Comparison of ENCODE assay signal across 19 mouse cellular contexts in the genomic region with DNA sequence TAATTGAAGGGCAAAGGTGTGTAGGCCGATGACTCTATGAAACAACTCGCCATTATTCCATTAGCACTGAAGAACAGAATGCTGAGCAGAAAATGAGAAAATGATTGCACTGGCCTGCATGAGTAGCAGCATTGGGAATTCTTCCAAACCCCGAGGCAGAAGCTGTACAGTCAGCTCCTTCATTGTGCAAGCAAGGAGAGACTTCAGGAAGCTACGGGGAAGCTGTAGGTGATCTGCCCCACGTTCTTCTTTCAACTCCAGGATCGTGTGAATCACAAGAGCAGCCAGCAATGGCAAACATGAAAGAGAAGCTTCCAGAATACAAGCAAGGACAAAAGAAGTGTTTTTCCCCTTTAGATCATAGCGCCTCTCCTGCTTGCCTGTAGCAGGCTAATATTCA.
DNase-seq lines count a peak whose midpoint lies in the region; ATAC-seq and TF ChIP-seq lines count a peak whose summit lies in the region.
"Had no signal": no experiment of that assay in that cellular context is flagged by ENCODE, and none has a peak within 500 bp of the region (broad histone marks: within the 10 kb centered on the region; RNA-seq: fewer than 3 reads in every experiment).

No protein-coding gene starts in this region.

- peak; percentile 17 for DNase-seq in cerebellum, adult 9-11 months
- no peak for DNase-seq in cerebellum, adult 11-12 months
- DNase-seq in kidney, adult 2 months: no peak
- DNase-seq in kidney, postnatal 25 days: no peak
- peak; percentile 40 for DNase-seq in adipocyte (ENCODE audit: low spot score)
- no peak for DNase-seq in MN1 (ENCODE audit: low spot score)
- DNase-seq: adrenal gland, adult 8-10 months; gastrocnemius, postnatal 14 days; heart, adult 18-20 months; heart, postnatal 10 days; kidney, adult 11 months; lung, postnatal 4 days; midbrain, embryonic 14.5 days; right cerebral cortex, postnatal 14 days; spleen, adult 18-20 months had no signal

- peak overlapping the region; percentile 32; the same call in 1 of the 2 replicates for H3K27ac ChIP-seq in kidney, adult 2 months (ENCODE audit: insufficient read depth, low read depth, low read length)
- no peak overlapping the region for H3K27ac ChIP-seq in forebrain, embryonic 12.5 days
- H3K27ac ChIP-seq: forebrain, embryonic 13.5 days; hindbrain, embryonic 10.5 days had no signal

- H3K27me3 ChIP-seq in kidney, adult 2 months (replicated peaks; ENCODE audit: control insufficient read depth, insufficient read depth, low read length): no peaks in the 10 kb centered on the region
- no peaks in the 10 kb centered on the region for H3K27me3 ChIP-seq in forebrain, embryonic 12.5 days
- H3K27me3 ChIP-seq: forebrain, embryonic 13.5 days; heart, embryonic 12.5 days had no signal

- TF ChIP-seq CTCF in kidney, adult 2 months (conservative IDR thresholded peaks at IDR 0.05; ENCODE audit: insufficient read depth, insufficient read length, low read depth, low read length): no peak

- H3K4me1 ChIP-seq in kidney, adult 2 months (ENCODE audit: control insufficient read depth, insufficient read depth, low read length): peaks cover 3% of the 10 kb centered on the region; the same call in 1 of the 2 replicates
- H3K4me1 ChIP-seq in forebrain, embryonic 12.5 days: peaks cover 7% of the 10 kb centered on the region; the same call in 1 of the 2 replicates
- H3K4me1 ChIP-seq: forebrain, embryonic 13.5 days; heart, embryonic 12.5 days had no signal

- H3K36me3 ChIP-seq in kidney, adult 2 months (ENCODE audit: control insufficient read depth, insufficient read depth, low read length): no peaks in the 10 kb centered on the region
- no peaks in the 10 kb centered on the region for H3K36me3 ChIP-seq in forebrain, embryonic 12.5 days (replicated peaks)
- H3K36me3 ChIP-seq: heart, embryonic 12.5 days; hindbrain, embryonic 10.5 days had no signal

- H3K9ac ChIP-seq in forebrain, embryonic 12.5 days: no peak overlapping the region
- H3K9ac ChIP-seq: forebrain, embryonic 13.5 days; heart, embryonic 12.5 days had no signal

- H3K9me3 ChIP-seq in forebrain, embryonic 12.5 days: no peaks in the 10 kb centered on the region
- H3K9me3 ChIP-seq: forebrain, embryonic 13.5 days; heart, embryonic 12.5 days; hindbrain, embryonic 10.5 days had no signal

- H3K4me2 ChIP-seq in forebrain, embryonic 12.5 days: no peak overlapping the region
- H3K4me2 ChIP-seq: forebrain, embryonic 13.5 days; heart, embryonic 12.5 days had no signal

- no peak for ATAC-seq in forebrain, embryonic 12.5 days (ENCODE audit: low FRiP score)
- ATAC-seq: forebrain, embryonic 13.5 days had no signal

- 77% methylated on average over 7 of the region's 7 CpGs for WGBS in kidney, adult 2 months
- WGBS in forebrain, embryonic 12.5 days: 89% methylated on average over 7 of the region's 7 CpGs

- no peak for TF ChIP-seq POLR2A in kidney, adult 2 months (IDR thresholded peaks at IDR 0.05; ENCODE audit: low read depth, low read length)

- H3K4me3 ChIP-seq in kidney, adult 2 months (ENCODE audit: insufficient read depth, low read depth, low read length): no peak overlapping the region
- no peak overlapping the region for H3K4me3 ChIP-seq in forebrain, embryonic 12.5 days (replicated peaks)
- H3K4me3 ChIP-seq: forebrain, embryonic 13.5 days; heart, embryonic 12.5 days; hindbrain, embryonic 10.5 days had no signal

Comparison
In these comparisons a context has a peak if more than half of its experiments do, and no peak if none do; other contexts are left out.
1. DNase-seq: peak in cerebellum, adult 9-11 months (single experiment) and adipocyte (single experiment); none in cerebellum, adult 11-12 months (single experiment), kidney, adult 2 months (single experiment), kidney, postnatal 25 days (0 of 2) and MN1 (single experiment).